In genomic region chr2:173845155-173846029, GRCm38 (mm10) we compare ENCODE assay signal across 13 mouse cellular contexts.
DNase-seq lines count a peak whose midpoint lies in the region; ATAC-seq lines count a peak whose summit lies in the region.
"Had no signal": no experiment of that assay in that cellular context is flagged by ENCODE, and none has a peak within 500 bp of the region (broad histone marks: within the 10 kb centered on the region; RNA-seq: fewer than 3 reads in every experiment).

No protein-coding gene starts in this region.

- no peak overlapping the region for H3K4me3 ChIP-seq in heart, embryonic 12.5 days
- H3K4me3 ChIP-seq in kidney, embryonic 15.5 days (replicated peaks) = no peak overlapping the region
- no peak overlapping the region for H3K4me3 ChIP-seq in embryonic facial prominence, embryonic 14.5 days (ENCODE audit: low read depth, low read length)
- no peak overlapping the region for H3K4me3 ChIP-seq in neural tube, embryonic 13.5 days

- no peaks in the 10 kb centered on the region for H3K9me3 ChIP-seq in heart, embryonic 12.5 days (replicated peaks)
- H3K9me3 ChIP-seq in kidney, embryonic 15.5 days (replicated peaks) = no peaks in the 10 kb centered on the region
- no peaks in the 10 kb centered on the region for H3K9me3 ChIP-seq in embryonic facial prominence, embryonic 14.5 days (ENCODE audit: control insufficient read depth, low read length)
- no peaks in the 10 kb centered on the region for H3K9me3 ChIP-seq in neural tube, embryonic 13.5 days

- DNase-seq in heart, adult 8-10 months (ENCODE audit: low spot score) = peak; percentile 5
- peak; percentile 41 for DNase-seq in kidney, adult 9 months
- peak; percentile 68 for DNase-seq in embryonic facial prominence, embryonic 14.5 days (ENCODE audit: low spot score)
- no peak for DNase-seq in layer of hippocampus, adult 8-10 months (ENCODE audit: low spot score in 2 of 2)
- DNase-seq: cerebellum, adult 18-20 months; layer of hippocampus, adult 9-11 months; lung, adult 18-20 months; thymus, postnatal 36 days had no signal

- no peaks in the 10 kb centered on the region for H3K4me1 ChIP-seq in heart, embryonic 12.5 days (replicated peaks)
- peaks cover 15% of the 10 kb centered on the region; the same call in 1 of the 2 replicates for H3K4me1 ChIP-seq in kidney, embryonic 15.5 days
- H3K4me1 ChIP-seq in embryonic facial prominence, embryonic 14.5 days (ENCODE audit: control insufficient read depth, insufficient read depth, low read length) = peaks cover 6% of the 10 kb centered on the region
- H3K4me1 ChIP-seq in neural tube, embryonic 13.5 days (replicated peaks) = peaks cover 12% of the 10 kb centered on the region

- ATAC-seq in heart, embryonic 12.5 days (ENCODE audit: insufficient number of reproducible peaks, low FRiP score) = no peak
- ATAC-seq in kidney, embryonic 15.5 days (replicated peaks; ENCODE audit: low FRiP score) = no peak
- peak; percentile 81 for ATAC-seq in embryonic facial prominence, embryonic 14.5 days (ENCODE audit: low read depth)
- no peak for ATAC-seq in neural tube, embryonic 13.5 days (ENCODE audit: low read depth)
- ATAC-seq: CD4-positive, CD25-positive, alpha-beta regulatory T cell, adult 4 months had no signal

- no peaks in the 10 kb centered on the region for H3K36me3 ChIP-seq in heart, embryonic 12.5 days
- no peaks in the 10 kb centered on the region for H3K36me3 ChIP-seq in kidney, embryonic 15.5 days
- no peaks in the 10 kb centered on the region for H3K36me3 ChIP-seq in embryonic facial prominence, embryonic 14.5 days (ENCODE audit: control insufficient read depth, insufficient read depth, low read length)
- H3K36me3 ChIP-seq in neural tube, embryonic 13.5 days = no peaks in the 10 kb centered on the region

- no peak overlapping the region for H3K4me2 ChIP-seq in heart, embryonic 12.5 days
- no peak overlapping the region for H3K4me2 ChIP-seq in kidney, embryonic 15.5 days
- H3K4me2 ChIP-seq in embryonic facial prominence, embryonic 14.5 days (ENCODE audit: low read depth, low read length) = no peak overlapping the region
- no peak overlapping the region for H3K4me2 ChIP-seq in neural tube, embryonic 13.5 days
- H3K4me2 ChIP-seq: hindbrain, embryonic 14.5 days had no signal

- no peaks in the 10 kb centered on the region for H3K27me3 ChIP-seq in heart, embryonic 12.5 days (replicated peaks)
- no peaks in the 10 kb centered on the region for H3K27me3 ChIP-seq in kidney, embryonic 15.5 days
- no peaks in the 10 kb centered on the region for H3K27me3 ChIP-seq in embryonic facial prominence, embryonic 14.5 days (replicated peaks; ENCODE audit: control insufficient read depth, insufficient read depth, low read length)
- no peaks in the 10 kb centered on the region for H3K27me3 ChIP-seq in neural tube, embryonic 13.5 days

- no peak overlapping the region for H3K9ac ChIP-seq in heart, embryonic 12.5 days
- H3K9ac ChIP-seq in kidney, embryonic 15.5 days = no peak overlapping the region
- H3K9ac ChIP-seq in embryonic facial prominence, embryonic 14.5 days (ENCODE audit: low read depth, low read length) = no peak overlapping the region
- no peak overlapping the region for H3K9ac ChIP-seq in neural tube, embryonic 13.5 days
- H3K9ac ChIP-seq: hindbrain, embryonic 14.5 days had no signal

- no peak overlapping the region for H3K27ac ChIP-seq in heart, embryonic 12.5 days (ENCODE audit: poor library complexity, severe bottlenecking)
- H3K27ac ChIP-seq in kidney, embryonic 15.5 days = no peak overlapping the region
- peak overlapping the region; percentile 52; the same call in 1 of the 2 replicates for H3K27ac ChIP-seq in embryonic facial prominence, embryonic 14.5 days (replicated peaks; ENCODE audit: low read depth, low read length)
- H3K27ac ChIP-seq in neural tube, embryonic 13.5 days (replicated peaks) = 0 out of 2 replicates have a peak overlapping the region, but pooled peaks have one; percentile 54

- WGBS in heart, embryonic 12.5 days = 71% methylated on average over 14 of the region's 14 CpGs
- WGBS in kidney, embryonic 15.5 days = 51% methylated on average over 14 of the region's 14 CpGs
- WGBS in embryonic facial prominence, embryonic 14.5 days = 48% methylated on average over 14 of the region's 14 CpGs
- 79% methylated on average over 14 of the region's 14 CpGs for WGBS in neural tube, embryonic 13.5 days

Comparison
In these comparisons a context has a peak if more than half of its experiments do, and no peak if none do; other contexts are left out.
1. DNase-seq: peak in heart, adult 8-10 months (single experiment), kidney, adult 9 months (single experiment) and embryonic facial prominence, embryonic 14.5 days (single experiment); none in layer of hippocampus, adult 8-10 months (0 of 2).
2. H3K27ac ChIP-seq: peak in embryonic facial prominence, embryonic 14.5 days (single experiment) and neural tube, embryonic 13.5 days (single experiment); none in heart, embryonic 12.5 days (single experiment) and kidney, embryonic 15.5 days (single experiment).